Mouse (Mus musculus) heart, embryonic 14.5 days (tissue): Measurements from ENCODE around the gene Znrf3. TPM values are rescaled to one million over a fixed set of nuclear protein-coding genes. Genes with fewer than 3 reads are reported as not detected.
A peak's percentile ranks its signal among the peaks of the same experiment; 100 is the strongest.

Experiments
- ATAC-seq: fragments of 200-750 bp; cut with Nextera tagmentation; 2 replicates; pipeline ENCODE4 v1.8.0; 2017; ENCODE audit warnings: low read depth, moderate TSS enrichment; ENCODE audit not compliant: insufficient number of reproducible peaks, insufficient read depth, low FRiP score
- H3K27ac ChIP-seq, 2 experiments: fragments of 200-500 bp in 1 of 2; fragments of 300-500 bp in 1 of 2; sonication (generic) in 1 of 2; replicated peaks in 1 of 2; 2 replicates each; pipeline ENCODE4 v1.5.1; 2012 to 2014; ENCODE audit warnings: low read depth in 2 of 2, low read length in 2 of 2, control low read depth in 1 of 2, mild to moderate bottlenecking in 1 of 2, mixed read lengths in 1 of 2; ENCODE audit not compliant: control insufficient read depth in 1 of 2, insufficient read depth in 1 of 2
- H3K27me3 ChIP-seq: fragments of 300-500 bp; sonication (generic); 2 replicates; pipeline ENCODE4 v1.6.1; 2014; ENCODE audit warnings: mild to moderate bottlenecking, low read length, control low read depth; ENCODE audit not compliant: control insufficient read depth, insufficient read depth
- H3K36me3 ChIP-seq: fragments of 300-500 bp; sonication (generic); 2 replicates; pipeline ENCODE4 v1.6.1; 2014; ENCODE audit warnings: mild to moderate bottlenecking, control low read depth, low read length, mixed read lengths; ENCODE audit not compliant: control insufficient read depth, insufficient read depth
- H3K4me1 ChIP-seq, 2 experiments: fragments of 200-500 bp in 1 of 2; fragments of 300-500 bp in 1 of 2; sonication (generic) in 1 of 2; 2 replicates each; pipeline ENCODE4 v1.6.1; 2012 to 2014; ENCODE audit warnings: low read length in 2 of 2, control low read depth in 1 of 2, mixed read lengths in 1 of 2; ENCODE audit not compliant: control insufficient read depth in 2 of 2, insufficient read depth in 2 of 2
- H3K4me2 ChIP-seq: fragments of 300-500 bp; sonication (generic); 2 replicates; pipeline ENCODE4 v1.6.1; 2014; ENCODE audit warnings: mild to moderate bottlenecking, low read length
- H3K4me3 ChIP-seq, 2 experiments: fragments of 200-500 bp in 1 of 2; fragments of 300-500 bp in 1 of 2; sonication (generic) in 1 of 2; 2 replicates each; pipeline ENCODE4 v1.5.1; 2012 to 2014; ENCODE audit warnings: low read length in 2 of 2, mild to moderate bottlenecking in 2 of 2, control low read depth in 1 of 2, low read depth in 1 of 2, moderate library complexity in 1 of 2; ENCODE audit not compliant: control insufficient read depth in 1 of 2, insufficient read depth in 1 of 2
- H3K9ac ChIP-seq: fragments of 300-500 bp; sonication (generic); 2 replicates; pipeline ENCODE4 v1.6.1; 2014; ENCODE audit warnings: mild to moderate bottlenecking, low read length
- H3K9me3 ChIP-seq: fragments of 300-500 bp; sonication (generic); 2 replicates; pipeline ENCODE4 v1.6.1; 2016; ENCODE audit warnings: low read length, control low read depth; ENCODE audit not compliant: control insufficient read depth
- whole genome bisulfite sequencing: fragments of 180-500 bp; shearing (Covaris S2); extraction: QIAGEN DNeasy Blood & Tissue Kit; methylation state at CpG from one replicate; pipeline ENCODE4 v1.1.7; 2014; 5-methylcytosine and 5-hydroxymethylcytosine counted together
- polyA plus RNA-seq: library from polyadenylated mRNA; unstranded; fragments of >200 nt; fragmentation: Nextera tagmentation; extraction: Ambion mirVana; gene quantifications from 2 replicates; pipeline ENCODE4 v1.2.1, GENCODE M21; 2014

The Znrf3 gene
- polyA plus RNA-seq, 1 experiment from 2014 or later: 7.5 TPM

DNA sequence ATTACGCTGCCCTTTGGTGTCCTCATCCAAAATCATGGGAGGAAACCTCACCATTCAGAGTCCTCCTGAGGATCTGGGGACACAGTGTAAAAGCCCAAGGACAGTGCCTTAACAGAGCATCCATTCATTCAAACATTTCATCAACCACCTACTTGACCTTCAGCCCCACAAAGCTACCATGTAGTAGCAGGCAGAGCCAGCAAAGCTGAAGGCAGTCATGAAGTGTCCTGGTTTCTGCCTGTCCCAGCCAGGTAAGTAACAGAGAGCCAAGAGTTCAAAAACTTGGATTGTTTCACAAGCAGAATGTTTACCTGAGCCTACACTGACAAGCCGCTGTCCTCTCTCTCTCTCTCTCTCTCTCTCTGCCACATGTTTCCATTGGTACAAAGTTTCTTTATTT is 18.3 kb downstream of the Znrf3 start:
- Histone ChIP-seq H3K9me3 (no peaks in the 10 kb centered on the region), H3K27ac (no peak overlapping the region), H3K4me3 (no peak overlapping the region), H3K4me1 (peaks cover 16 to 50% of the 10 kb centered on the region in 2 experiments), H3K4me2 (no peak overlapping the region), H3K27me3 (no peaks in the 10 kb centered on the region), H3K9ac (no peak overlapping the region), H3K36me3 (no peaks in the 10 kb centered on the region)
- no peak for ATAC-seq
- WGBS: 95% methylated on average over 2 of the region's 2 CpGs

DNA sequence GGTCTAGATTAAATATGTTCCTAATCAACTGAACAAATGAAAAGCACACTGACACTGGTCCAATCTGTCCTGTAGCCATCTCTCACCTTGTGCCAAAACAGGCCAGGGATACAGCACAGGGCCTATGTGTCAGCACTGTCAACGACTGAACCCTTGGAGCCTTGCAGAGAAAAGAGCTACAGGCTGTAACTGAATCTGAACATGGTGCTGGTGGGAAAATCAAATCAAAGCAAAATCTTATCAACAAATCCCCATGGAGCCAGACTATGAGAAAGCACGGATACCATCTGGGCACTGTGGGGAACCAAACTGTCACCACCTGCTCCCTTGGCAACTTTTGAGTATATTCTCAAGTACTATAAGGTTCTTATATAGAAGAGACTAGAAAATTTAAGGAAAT is 19.5 kb downstream of the Znrf3 start:
- WGBS: 11% methylated on average over 2 of the region's 2 CpGs
- Histone ChIP-seq H3K36me3 (no peaks in the 10 kb centered on the region), H3K4me3 (no peak overlapping the region), H3K9ac (no peak overlapping the region), H3K27ac (no peak overlapping the region), H3K9me3 (no peaks in the 10 kb centered on the region), H3K4me2 (no peak overlapping the region), H3K27me3 (no peaks in the 10 kb centered on the region), H3K4me1 (peaks cover 14 to 41% of the 10 kb centered on the region in 2 experiments)
- ATAC-seq: no peak

DNA sequence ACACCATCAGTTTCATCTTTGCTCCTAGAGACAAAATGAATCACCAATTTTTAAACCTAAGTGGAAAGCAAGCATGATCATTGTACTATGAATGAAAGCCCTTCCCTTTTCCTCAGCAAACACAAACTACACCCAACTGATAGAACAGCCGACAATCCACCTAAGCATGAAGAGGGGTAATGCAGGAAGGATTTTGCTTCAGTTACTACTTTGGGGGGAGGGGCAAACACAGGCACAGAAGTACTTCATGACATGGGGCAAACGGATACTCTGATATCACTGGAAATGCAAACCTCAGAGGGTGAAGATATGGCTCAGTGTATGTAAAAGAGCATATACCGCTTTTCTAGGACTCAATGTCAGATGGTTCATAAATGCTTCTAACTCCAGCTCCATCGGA is 20.5 kb downstream of the Znrf3 start:
- no peaks in the 10 kb centered on the region for H3K36me3 ChIP-seq
- H3K9me3 ChIP-seq: no peaks in the 10 kb centered on the region
- peaks cover 14 to 39% of the 10 kb centered on the region in 2 experiments for H3K4me1 ChIP-seq
- no peak for ATAC-seq
- no peak overlapping the region for H3K4me3 ChIP-seq
- H3K9ac ChIP-seq: no peak overlapping the region
- WGBS: 59% methylated on average over 4 of the region's 4 CpGs
- no peak overlapping the region for H3K27ac ChIP-seq
- no peak overlapping the region for H3K4me2 ChIP-seq
- no peaks in the 10 kb centered on the region for H3K27me3 ChIP-seq

DNA sequence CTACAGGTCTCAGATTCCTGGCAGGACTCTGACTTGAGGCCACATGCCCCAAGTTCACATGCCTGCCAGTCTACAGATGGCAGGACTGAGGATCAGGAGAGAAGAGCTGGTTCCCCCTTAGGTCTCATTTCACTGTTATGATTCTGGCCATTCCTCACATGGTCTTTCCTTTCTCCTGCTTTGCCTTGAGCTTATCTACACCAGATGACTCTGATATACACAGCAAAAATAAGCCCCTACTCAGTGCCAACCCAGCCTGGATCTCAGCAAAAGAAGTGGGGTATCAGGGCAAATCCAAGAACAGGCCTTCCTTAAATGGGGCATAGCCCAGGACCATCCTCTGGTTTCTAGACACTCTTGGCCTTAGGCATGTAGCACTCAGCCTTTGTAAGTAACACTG is 21.6 kb downstream of the Znrf3 start:
- Histone ChIP-seq H3K4me2 (no peak overlapping the region), H3K36me3 (no peaks in the 10 kb centered on the region), H3K27me3 (no peaks in the 10 kb centered on the region), H3K4me3 (no peak overlapping the region), H3K4me1 (peaks cover 14 to 42% of the 10 kb centered on the region in 2 experiments), H3K27ac (no peak overlapping the region), H3K9me3 (no peaks in the 10 kb centered on the region), H3K9ac (no peak overlapping the region)
- no peak for ATAC-seq

DNA sequence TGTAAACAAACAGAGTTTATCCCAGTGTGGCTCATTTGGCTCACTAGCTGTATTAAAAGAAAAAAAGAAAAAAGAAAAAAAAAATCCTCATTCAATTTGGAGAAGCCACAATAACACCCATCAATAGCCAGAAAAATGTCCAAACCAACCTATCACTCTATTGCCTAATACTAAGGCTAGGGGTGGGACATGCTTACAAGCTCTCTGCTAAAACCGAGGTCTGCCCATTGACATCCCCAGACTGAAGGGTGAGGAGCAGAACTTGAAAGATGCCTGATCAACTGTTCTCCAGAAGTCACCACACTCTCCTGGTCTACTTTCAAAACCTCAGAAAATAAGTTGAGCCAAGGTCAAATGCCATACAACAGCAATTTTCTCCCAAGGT is 22.4 kb downstream of the Znrf3 start:
- no peak overlapping the region for H3K4me2 ChIP-seq
- no peak overlapping the region for H3K4me3 ChIP-seq
- H3K27ac ChIP-seq: no peak overlapping the region; a peak in 1 of 4 replicates
- H3K27me3 ChIP-seq: no peaks in the 10 kb centered on the region
- ATAC-seq: no peak
- 31% methylated on average over 1 of the region's 1 CpGs for WGBS
- H3K4me1 ChIP-seq: peaks cover 14 to 45% of the 10 kb centered on the region in 2 experiments
- H3K9me3 ChIP-seq: no peaks in the 10 kb centered on the region
- no peaks in the 10 kb centered on the region for H3K36me3 ChIP-seq
- H3K9ac ChIP-seq: no peak overlapping the region

DNA sequence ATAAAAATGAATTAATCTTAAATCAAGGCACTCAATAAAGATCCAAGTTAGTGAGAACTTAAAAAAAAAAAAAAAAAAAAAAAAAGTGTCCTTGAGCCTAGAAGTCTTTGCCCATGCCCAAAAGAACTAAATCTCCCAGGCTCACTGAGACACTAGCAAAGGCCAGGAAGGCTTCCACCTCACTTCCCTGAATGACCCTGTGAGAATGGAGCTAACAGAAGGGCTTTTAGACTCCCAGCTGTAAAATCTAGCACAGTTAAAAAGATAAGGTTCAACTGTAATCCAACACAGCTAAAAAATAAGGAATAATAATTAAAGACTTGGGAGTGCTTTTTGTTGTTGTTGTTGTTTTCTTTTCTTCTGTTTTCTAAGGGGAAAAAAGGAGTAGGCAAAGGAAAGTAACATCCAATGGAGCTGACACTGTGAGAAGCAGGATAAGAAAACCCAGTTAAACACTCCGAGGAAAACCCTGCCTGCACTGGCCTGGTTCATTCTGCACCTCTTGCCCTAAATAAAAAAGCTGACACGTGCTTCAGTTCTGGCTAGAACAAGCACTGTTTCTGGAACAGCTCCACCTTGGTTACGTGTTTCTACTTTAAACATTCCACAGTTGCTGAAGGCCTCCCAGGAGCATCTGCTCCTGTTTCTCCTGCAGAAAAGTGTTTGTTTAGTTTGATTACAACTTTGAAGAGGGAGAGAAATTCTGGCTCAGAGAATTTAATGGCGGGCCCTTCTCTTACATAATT is 23.0 kb downstream of the Znrf3 start:
- Histone ChIP-seq H3K4me3 (no peak overlapping the region), H3K27ac (peak overlapping the region in 1 of 2 experiments; percentile 60; a peak in 3 of 4 replicates), H3K4me2 (peak overlapping the region; percentile 22; the same call in 1 of the 2 replicates), H3K9ac (no peak overlapping the region), H3K4me1 (peaks cover 19 to 49% of the 10 kb centered on the region in 2 experiments), H3K36me3 (no peaks in the 10 kb centered on the region), H3K27me3 (no peaks in the 10 kb centered on the region), H3K9me3 (no peaks in the 10 kb centered on the region)
- ATAC-seq: 0 out of 2 replicates have a peak, but pooled peaks have one; percentile 43
- WGBS: 12% methylated on average over 4 of the region's 4 CpGs

DNA sequence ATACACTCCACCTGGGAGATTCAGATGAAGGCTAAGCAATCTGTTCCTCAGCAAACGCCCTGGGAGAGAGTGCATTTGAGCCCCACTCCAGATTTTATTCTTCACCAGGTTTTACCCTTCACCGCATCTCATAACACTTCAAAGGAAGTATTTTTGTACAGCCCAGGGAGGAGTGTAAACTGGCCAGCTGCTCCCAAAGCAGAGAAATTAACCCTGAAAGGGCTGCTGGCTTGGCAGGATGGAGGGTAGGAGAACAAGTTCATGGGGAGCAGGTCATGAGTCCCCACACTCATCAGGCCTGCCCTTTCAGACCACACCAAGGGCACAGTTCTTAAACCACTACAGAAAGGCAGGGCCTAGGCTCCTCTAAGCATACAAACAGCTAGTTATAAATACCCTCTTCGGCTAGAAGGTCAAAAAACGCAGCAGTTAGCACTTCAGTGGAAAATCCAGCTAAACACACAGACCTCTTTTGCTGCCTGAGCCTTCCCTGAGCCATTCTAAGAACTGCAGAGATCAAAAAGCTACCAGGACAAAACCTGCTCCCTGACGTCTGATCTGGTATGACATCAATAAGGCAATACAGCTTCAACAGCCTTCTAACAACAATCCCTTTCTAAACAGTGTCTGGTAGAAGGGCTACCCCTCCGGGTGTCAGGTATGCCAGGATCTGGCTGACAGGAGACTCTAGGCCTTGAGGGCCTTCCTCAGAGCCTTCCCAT is 28.9 kb downstream of the Znrf3 start:
- H3K27me3 ChIP-seq: no peaks in the 10 kb centered on the region
- H3K4me3 ChIP-seq: no peak overlapping the region
- H3K9ac ChIP-seq: peak overlapping the region; percentile 58
- no peaks in the 10 kb centered on the region for H3K36me3 ChIP-seq
- peak; percentile 42; the same call in 1 of the 2 replicates for ATAC-seq
- H3K4me1 ChIP-seq: peaks cover 28 to 66% of the 10 kb centered on the region in 2 experiments
- peak overlapping the region; percentile 50 for H3K4me2 ChIP-seq
- 12% methylated on average over 6 of the region's 6 CpGs for WGBS
- peak overlapping the region; percentile 93 to 94 for H3K27ac ChIP-seq
- no peaks in the 10 kb centered on the region for H3K9me3 ChIP-seq
